Mouse (Mus musculus) frontal cortex, adult 2 months (tissue): ENCODE measurements around the gene Ttc36. TPM values are rescaled to one million over a fixed set of nuclear protein-coding genes. Genes with fewer than 3 reads are reported as not detected.
A peak's percentile ranks its signal among the peaks of the same experiment; 100 is the strongest.

ENCODE experiments used
- DNase-seq, 2 experiments: peaks; one replicate each; pipeline ENCODE4 v3.0.0; 2022; ENCODE audit warnings: low spot score in 1 of 2; ENCODE audit errors: extremely low spot score in 1 of 2
- polyA plus RNA-seq: library from polyadenylated mRNA; depleted of rRNA; stranded (reverse); fragments of >200 nt; gene quantifications from 2 replicates; pipeline ENCODE4 v1.2.3, GENCODE M21; 2012; rRNA removed

Gene Ttc36
- polyA plus RNA-seq = 0.88 and 1.4 TPM in 2 replicates

GRCm38 (mm10) chr9:44802808-44803450 lies at the start of gene Ttc36:
TSS of gene Ttc36 (minus strand) at chr9:44803072.
- DNase-seq = no peak

- DNase-seq = no peak
Measured at GRCm38 (mm10) chr9:44847446-44847845, 44.6 kb upstream of the Ttc36 start.

- DNase-seq = peak in 1 of 2 experiments; percentile 48
Measured at GRCm38 (mm10) chr9:44841241-44841640, 38.4 kb upstream of the Ttc36 start.

DNA sequence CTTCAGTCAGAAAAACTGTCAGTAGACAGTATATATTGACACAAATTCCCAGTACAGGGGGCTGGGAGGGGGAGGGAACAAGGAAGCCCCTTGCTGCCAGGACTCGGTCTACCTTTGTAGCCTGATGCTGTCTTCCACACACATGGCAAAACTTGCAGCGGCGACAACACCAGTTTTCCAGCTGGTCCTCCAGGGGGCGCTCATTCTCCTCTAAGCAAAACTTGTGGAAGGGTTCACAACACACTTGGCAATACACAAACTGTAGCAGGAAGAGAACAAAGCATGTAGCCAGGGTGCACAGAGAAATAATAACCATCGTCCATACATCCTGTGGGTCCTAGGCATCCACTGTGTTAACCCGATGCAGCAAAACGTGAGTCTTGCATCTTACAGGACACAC lies 33.6 kb upstream of the Ttc36 start:
- peak; percentile 31 to 80 for DNase-seq

DNA sequence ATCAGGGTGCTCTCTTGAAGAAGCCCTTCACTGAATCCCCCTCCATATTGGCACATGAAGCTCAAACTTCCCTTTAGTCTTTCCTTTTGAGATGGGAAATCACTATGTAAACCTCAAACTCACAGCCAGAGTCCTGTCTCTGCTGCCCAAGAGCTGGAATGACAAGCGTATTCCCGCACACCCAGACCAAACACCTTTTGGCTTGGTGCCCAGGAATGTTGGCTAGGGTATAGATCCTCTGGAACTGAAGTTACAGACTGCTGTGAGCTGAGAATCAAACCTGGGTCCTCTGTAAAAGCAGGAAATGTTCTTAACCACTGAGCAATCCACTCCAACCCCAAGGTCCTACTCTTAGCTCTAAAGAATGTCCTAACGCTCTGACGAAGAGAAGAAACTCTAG lies 29.5 kb upstream of the Ttc36 start:
- no peak for DNase-seq

DNA sequence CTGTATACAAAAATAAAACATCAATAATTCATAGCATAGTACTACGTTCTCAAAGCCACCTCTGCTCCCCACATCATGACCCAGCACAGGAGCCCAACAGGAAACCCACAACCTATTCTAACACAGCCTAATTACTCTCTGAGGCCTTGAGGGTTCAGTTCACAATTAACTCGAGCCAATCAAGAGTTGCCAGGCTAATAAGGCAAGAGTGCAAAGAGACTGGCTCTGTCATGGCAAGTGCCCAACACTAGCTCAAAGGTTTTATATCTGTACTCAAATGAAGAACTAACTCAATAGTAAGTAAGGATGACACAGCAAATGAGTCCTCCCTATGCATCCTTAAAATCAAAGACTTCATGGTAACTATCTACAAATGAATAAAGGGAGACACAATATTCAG lies 27.6 kb upstream of the Ttc36 start:
- DNase-seq = no peak

GRCm38 (mm10) chr9:44828944-44829343 lies 26.1 kb upstream of the Ttc36 start:
- peak in 1 of 2 experiments; percentile 64 for DNase-seq

GRCm38 (mm10) chr9:44826660-44827059 lies 23.8 kb upstream of the Ttc36 start:
- DNase-seq = no peak

DNA sequence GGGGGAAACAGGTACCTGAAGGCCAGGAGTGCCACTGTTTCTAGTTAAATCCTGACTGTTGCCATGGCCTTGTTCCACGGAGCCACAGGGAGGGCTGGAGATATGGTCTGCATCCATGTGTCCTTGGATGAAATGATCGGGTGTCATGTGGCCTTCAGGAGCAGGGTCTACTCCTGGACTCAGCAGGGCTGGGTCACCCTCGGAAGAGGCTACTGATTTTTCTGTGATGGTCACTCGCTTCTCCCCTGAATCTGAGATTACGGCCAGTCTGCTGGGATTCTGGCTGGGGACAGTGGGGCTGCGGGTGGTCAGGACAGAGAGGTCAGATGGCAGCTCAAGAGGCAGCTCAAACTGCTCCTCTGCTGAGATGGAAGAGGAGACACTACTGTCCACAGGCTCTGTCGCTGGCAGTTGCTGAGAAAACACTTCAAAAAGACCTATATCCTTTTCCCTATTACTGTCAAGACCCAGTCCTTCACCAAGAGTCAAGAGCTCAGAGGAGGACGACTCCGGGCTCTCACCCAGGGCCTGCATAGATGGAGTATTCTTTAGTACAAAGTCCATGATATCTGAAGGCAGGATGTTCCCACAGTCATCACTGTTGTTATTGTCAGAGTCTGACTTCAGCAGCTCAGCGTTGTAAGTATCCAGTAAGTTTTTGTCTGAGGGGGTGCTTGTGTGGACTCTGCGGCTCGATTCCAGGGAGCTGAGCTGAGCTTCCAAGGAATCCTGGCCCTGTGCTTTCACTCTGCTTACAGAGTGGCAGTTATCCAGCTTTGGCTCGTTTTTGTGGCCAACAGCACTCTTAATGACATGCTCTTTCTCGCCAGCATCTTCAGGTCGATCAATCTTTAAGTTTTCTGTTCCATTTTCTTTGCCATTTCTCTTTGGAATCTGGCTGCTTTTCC lies 17.3 kb upstream of the Ttc36 start:
- DNase-seq = no peak

- DNase-seq = no peak
Measured at GRCm38 (mm10) chr9:44817522-44817921, 14.7 kb upstream of the Ttc36 start.

- no peak for DNase-seq
Measured at GRCm38 (mm10) chr9:44814179-44814578, 11.3 kb upstream of the Ttc36 start.

- DNase-seq = peak in 1 of 2 experiments; percentile 19
Measured at GRCm38 (mm10) chr9:44810316-44810715, 7.4 kb upstream of the Ttc36 start.

GRCm38 (mm10) chr9:44807778-44808177 lies 4.9 kb upstream of the Ttc36 start:
- no peak for DNase-seq

- DNase-seq = no peak
Measured at GRCm38 (mm10) chr9:44807141-44807540, 4.3 kb upstream of the Ttc36 start.

GRCm38 (mm10) chr9:44805536-44805935 lies 2.7 kb upstream of the Ttc36 start:
- DNase-seq = no peak

DNA sequence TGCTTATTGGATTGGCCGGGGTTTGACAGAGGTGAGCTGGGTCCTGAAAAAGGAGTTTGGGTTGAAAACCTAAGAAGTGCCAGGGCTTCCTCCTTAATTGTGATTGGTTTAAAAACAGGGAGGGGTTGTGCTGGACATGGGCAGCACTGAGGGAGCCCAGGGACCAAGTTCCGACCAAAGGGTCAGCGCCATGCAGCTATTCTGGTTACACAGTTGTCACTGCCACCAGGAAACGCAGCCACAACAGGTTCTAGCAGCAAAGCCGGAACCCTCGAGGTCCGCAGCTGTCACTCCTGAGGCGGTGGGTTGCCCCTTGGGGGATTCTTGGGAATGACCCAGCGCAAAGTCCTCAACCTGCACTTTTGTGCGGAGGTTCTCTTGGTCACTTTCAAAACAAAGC lies 1.8 kb upstream of the Ttc36 start:
- DNase-seq = no peak

- DNase-seq = no peak
Measured at GRCm38 (mm10) chr9:44801669-44802068, 1.2 kb downstream of the Ttc36 start.

DNA sequence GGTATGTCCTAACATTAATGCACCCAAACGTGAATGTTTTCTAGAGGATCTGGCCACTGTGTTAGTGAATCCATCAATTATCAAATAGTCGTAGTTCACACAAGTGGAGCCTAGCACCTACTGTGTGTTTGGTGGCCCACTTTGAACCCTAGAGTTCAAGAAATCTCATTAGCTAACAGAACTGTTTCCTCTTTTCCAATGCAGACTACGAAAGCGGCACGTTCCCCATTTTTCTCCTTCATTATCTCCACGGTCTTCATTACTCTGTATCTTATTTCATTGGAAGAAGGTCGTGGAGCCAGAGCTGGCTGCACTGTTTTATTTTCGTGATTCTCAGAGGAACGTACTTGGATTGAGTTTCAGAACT lies 2.9 kb downstream of the Ttc36 start:
- DNase-seq = no peak

DNA sequence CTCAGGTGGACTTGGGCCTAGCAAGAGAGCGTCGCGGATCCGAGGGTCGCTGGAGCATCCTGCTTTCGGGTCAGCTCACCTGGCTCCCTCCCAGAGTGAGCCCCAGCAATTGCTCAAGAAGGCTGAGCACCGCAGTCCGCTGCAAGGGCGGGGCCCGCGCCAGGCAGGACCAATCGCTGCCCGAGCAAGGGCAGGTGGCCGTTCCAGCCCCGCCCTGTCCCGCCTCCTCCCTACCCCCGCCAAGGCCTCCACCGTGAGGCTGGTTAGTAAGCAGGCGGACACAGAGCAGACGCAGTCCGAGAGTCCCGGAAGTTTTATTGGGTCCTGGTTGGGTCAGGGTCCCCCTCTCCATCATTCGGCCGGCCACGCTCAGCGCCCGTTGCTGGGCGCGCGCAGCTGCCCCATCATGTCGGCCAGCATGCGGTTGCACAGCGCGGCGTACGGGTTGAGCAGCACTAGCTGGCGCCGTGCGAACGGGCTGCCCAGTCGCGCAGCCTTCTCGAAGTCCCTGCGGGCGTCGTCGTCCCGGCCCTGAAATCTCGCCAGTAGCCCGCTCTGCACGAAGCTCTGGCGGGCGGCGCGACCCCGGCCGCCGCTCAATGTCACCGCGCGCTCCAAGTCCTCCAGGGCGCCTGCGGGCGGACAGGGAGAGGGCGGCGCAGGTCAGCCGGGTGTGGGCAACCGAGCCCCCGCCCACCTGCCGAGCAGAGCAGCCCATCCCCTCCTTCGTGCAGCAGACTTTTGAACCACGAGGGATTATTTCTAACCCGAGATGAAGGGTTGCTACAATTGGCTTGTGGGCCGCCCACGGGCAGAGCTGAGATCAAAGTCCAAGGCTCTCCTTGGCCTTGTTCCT lies 3.5 kb downstream of the Ttc36 start, which contains the start of gene Tmem25:
Gene Tmem25, minus strand, starts transcription at position 206 of the 856 bp plus-strand sequence.
- DNase-seq = peak; percentile 78 to 91

DNA sequence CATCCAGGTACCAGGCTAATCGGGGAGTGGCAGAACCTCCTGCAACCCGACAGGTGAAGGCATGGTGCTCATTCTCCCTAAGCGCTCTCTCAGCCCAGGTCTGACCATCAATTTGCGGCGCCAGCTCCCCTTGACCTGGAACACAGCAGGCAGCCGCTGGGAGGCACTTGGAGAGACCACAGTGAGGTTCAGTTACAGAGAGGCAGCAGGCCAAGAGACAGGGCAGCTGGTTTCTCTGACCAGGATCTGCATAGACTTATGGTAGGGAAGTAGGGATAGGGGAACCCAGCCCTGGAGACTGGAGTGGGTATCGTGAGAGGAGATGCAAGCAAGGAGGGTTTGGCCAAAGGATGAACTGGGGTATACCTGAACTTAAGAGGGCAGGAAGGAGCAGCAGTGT lies 4.6 kb downstream of the Ttc36 start:
- DNase-seq = no peak

DNA sequence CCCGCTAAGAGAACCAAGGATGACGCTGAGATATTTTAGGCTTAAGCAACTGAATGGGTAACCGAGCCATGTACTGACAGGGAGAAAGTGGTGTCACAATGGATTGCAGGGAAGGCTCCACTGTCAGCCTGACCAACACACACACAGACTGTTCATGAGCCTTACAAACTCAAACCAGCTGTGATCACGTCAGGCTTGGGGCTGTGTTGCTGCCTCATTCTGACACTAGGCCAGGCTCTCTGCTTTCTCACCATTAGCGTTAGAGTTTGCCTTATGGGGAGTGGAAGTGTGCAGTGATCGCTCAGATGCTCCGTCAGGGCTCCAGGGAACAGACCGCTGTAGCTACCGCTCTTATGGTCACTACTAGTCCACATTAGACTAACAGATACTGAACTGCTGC lies 10.0 kb downstream of the Ttc36 start:
- no peak for DNase-seq
